Mouse (Mus musculus) B cell, adult 2 months (primary cell): Measurements from ENCODE around the gene Rpgrip1.
A peak's percentile ranks its signal among the peaks of the same experiment; 100 is the strongest.

Source experiments
- DNase-seq, 2 experiments: peaks; one replicate each; pipeline ENCODE4 v3.0.0; 2022

Gene Rpgrip1

DNA sequence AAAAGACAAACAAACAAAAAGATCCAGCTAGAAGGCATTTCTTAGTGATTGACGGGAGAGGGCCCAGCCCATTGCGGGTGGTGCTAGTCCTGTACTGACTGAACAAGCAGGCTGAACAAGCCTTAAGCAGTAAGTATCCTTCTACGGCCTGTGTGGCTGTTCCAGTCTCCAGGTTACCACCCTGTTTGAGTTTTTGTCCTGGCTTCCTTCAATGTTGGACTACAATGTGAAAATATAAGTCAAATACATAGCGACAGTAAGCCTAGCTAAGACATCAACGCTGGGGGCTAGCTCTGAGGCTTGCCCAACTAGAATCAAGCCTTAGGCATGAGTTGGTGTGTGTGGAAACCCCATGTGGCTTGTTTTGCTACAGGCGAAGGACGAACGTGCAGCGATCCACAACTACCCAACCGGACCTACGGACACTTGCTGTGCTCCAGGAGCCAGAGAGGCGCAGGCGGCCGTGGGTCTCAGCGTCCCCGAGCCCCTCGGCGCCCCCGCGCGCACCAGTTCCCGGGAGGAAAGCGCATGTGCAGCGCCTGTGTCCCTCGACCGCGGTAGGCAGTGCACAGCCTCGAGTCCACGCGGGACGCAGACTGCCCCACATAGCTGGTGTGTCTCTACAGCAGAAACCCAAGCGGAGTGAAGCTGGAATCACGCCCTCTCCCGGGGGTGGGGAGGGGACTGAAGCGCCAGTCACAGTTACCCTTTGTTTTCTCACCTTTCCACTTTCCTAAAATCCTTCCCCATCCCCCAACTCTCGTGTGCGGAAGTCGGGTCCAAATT is 8.5 kb downstream of the Rpgrip1 start:
- DNase-seq, result peak; percentile 51 to 52

- no peak for DNase-seq
These were observed 9.7 kb downstream of the Rpgrip1 start for GRCm38 (mm10) chr14:52120169-52120568.

DNA sequence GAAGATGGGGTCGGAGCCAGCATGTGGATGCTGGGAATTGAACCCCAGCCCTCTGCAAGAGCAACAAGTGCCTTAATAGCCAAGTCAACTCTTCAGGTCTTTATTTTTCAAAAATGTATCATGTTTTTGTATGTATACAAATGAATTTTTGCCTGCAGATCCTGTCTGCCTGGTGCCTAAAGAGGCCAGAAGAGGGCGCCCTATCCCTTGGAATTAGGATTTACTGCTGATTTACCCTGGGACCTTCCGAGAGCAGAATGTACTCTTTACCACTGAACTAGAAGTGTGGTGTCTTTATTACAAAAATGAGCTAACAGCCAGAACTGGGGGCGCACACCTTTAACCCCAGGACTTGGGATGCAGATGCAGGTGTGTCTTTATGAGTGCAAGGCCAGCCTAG is 13.4 kb downstream of the Rpgrip1 start:
- peak; percentile 85 to 88 for DNase-seq

GRCm38 (mm10) chr14:52124636-52125035 is 14.1 kb downstream of the Rpgrip1 start:
- no peak for DNase-seq

- DNase-seq, result no peak
These were observed 23.1 kb downstream of the Rpgrip1 start for GRCm38 (mm10) chr14:52133584-52133983.

DNA sequence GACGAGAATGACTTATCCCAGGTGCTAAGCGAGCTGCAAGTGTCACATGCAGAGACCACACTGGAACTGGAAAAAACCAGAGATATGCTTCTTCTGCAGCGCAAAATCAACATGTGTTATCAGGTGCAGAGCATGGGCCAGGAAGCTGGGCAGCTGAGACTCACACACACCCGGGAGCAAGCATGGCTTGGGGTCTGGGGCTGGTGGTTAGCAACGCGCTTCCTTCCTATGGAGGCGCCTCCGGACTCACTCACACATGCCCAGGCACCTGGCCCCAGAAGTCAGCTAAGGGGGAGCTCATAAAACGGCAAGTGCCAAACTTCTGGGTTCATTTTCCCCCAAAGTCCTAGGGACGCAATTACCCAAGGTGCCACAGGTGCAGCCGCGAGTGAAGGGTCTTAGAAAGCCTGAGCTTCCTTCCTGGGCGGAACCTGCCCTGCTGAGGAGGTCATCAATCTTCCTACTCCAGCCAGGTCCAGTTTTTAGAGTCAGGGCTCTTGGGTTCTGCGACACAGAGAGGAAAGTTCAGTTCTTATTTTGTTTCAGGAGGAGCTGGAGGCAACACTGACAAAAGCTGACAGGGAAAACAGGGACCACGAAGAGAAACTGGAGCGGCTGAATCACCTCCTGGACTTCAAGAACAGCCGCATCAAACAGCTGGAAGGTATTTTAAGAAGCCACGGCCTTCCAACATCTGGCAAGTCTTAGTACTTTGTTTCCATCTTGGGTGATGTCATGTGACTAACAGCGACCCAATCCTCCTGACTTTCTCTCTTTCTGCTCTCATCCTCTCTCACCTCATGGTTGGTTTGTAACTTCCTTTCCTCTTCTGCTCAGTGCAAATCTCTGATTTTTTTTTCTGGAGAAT is 30.3 kb downstream of the Rpgrip1 start:
- DNase-seq, result peak; percentile 46 to 48

DNA sequence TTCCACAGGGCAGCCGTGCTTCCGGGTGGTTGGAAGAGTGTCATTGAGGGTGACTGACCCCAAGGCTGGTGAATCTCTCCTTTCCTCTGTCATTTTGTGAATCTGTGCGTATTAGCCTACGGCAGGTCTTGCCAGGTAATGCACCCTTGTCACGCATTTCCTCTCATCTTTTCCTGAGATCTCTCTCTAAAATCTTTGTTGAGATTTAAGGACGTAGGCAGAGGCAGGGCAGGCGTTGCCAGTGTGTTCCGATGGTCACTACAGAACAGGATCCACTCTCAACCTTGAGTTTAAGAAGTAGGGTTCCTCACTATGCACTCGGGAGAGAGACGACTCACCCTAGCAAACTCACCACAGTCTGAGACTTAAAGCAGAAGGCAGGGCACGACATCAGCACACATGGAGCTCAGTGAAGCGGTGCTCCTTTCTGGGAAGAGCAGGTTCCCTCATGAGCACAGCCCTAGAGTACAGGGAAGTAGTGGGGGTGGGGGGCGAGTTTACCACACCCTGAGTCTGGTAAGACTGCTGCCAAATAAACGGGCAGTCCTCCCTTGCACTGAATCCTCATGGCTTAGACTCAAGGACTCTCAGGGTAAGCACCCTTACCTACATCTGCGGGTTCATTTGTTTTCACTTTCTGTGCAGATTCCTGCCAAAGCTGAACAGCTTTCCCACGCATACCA is 31.1 kb downstream of the Rpgrip1 start:
- DNase-seq, result peak; percentile 30 to 57

DNA sequence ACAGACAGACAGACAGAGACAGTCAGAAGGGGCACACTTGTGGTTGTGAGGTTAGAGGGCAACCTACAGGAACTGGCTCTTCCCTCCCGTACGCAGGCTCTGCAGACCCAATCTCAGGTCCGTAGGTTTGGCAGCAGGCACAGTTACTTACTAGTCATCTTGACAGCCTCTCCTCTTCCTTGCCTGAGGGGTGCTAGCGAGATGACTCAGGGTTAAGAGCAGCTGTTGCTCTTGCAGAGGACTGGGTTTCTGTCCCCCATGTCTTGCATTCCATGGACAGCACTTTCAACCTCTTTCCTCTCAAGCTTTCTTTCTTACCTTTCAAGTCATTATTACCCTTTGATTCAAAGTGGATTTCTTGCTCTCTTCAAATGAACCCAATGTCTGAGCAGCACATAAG is 33.7 kb downstream of the Rpgrip1 start:
- no peak for DNase-seq

- peak; percentile 58 to 61 for DNase-seq
These were observed 36.0 kb downstream of the Rpgrip1 start for GRCm38 (mm10) chr14:52146540-52146939.

DNA sequence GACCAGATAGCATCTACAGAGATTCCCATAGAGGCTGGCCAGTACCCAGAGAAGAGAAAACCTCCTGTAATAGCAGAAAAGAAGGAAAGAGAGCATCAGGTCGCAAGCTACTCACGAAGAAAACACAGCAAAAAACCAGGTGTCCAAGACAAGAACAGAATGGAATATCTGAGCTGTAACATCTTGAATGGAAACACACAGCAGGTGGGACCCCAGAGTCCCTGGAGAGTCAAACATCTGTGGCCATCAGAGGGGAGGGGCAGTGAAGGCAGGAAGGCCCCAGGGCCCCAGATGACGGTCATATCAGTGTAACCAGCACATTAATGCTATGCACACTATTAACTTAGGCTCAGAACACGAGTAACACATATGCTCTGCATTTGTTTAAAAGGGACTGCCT is 39.4 kb downstream of the Rpgrip1 start:
- peak in 1 of 2 experiments; percentile 10 for DNase-seq

- DNase-seq, result no peak
These were observed 41.7 kb downstream of the Rpgrip1 start for GRCm38 (mm10) chr14:52152179-52152578.

DNA sequence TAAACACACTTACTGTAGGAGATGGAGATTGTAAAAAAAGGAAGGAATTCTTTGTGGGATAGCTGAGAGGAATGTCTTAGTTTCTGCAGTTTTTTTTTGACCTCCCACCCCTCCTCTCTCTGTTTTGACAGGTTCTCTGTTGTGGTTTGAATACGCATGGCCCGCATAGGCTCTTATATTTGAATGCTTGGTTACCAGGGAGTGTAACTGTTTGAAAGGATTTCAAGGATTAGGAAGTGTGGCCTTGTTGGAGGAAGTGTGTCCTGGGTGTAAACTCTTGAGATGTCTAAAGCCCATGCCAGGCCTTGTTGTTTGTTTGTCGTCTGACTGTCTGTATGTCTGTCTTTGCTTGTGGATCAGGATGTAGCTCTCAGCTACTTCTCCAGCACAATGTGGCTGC is 42.1 kb downstream of the Rpgrip1 start:
- no peak for DNase-seq

DNA sequence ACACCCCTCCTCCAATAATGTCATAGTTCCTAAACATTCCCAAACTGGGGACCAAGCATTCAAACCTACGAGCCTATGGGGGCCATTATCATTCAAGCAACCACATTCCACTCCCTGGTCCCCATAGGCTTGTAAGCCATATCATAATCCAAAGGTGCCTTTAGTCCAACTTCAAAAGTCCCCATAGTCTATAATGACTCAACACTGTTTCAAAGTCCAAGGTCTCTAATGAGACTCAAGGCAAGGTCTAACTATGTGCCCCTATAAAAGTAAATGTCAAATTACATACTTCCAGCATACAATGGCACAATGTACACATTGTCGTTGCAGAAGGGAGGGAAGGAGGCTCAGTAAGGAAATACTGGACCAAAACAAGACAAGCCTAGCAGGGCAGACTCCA is 44.5 kb downstream of the Rpgrip1 start:
- DNase-seq, result no peak

DNA sequence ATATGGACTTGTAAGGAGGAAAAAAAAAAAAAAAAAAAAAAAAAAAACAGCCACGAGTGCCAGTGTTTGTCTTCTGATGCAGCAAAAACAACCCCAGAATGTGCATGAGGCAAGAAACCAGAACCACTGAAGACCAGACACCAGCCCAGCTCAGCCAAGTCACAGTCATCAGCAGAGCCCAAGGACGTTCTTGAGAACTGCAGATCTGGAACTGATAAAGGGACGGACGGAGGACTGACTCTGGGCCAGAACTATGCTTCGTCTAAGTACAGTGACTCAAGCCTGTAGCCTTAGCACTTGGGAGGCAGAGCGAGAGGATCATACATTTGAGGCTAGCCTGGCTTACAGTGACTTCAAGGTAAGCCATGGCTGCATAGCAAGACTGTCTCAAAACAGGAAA is 50.4 kb downstream of the Rpgrip1 start:
- DNase-seq, result no peak

- DNase-seq, result peak; percentile 32 to 34
These were observed 56.1 kb downstream of the Rpgrip1 start for GRCm38 (mm10) chr14:52166571-52166970.

DNA sequence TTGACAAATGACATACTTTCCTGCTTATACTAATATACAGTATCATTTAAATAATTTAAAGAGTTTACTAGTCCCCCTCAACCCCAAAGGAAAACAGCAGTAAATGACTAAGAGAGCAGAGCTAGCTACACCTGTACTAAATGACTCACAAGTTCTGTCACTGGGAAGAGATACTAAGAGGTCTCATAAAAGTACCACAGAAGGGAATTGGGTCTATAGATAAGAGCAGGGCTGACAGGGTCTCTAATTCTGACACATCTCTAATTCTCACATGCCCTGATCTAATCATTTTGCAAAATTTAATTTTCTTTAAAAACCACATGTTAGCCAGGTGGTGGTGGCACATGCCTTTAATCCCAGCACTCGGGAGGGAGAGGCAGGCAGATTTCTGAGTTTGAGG is 78.3 kb downstream of the Rpgrip1 start:
- no peak for DNase-seq

DNA sequence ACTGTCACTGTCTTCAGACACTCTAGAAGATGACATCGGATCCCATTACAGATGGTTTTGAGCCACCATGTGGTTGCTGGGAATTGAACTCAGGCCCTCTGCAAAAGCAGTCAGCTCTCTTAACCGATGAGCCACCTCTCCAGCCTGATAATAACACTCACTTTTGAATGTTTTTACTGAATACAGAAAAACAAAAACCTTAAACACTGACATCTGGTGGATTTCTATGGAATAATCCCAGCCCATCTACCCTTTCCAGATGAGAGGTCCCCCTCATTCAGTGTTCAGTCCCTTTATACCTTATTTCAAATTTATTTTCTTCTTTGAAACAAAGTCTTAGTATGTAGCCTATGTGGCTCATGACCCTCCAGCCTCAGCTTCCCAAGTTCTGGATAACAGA is 79.0 kb downstream of the Rpgrip1 start:
- DNase-seq, result peak in 1 of 2 experiments; percentile 9

GRCm38 (mm10) chr14:52190740-52191359 is 80.3 kb downstream of the Rpgrip1 start:
- peak; percentile 61 to 67 for DNase-seq

DNA sequence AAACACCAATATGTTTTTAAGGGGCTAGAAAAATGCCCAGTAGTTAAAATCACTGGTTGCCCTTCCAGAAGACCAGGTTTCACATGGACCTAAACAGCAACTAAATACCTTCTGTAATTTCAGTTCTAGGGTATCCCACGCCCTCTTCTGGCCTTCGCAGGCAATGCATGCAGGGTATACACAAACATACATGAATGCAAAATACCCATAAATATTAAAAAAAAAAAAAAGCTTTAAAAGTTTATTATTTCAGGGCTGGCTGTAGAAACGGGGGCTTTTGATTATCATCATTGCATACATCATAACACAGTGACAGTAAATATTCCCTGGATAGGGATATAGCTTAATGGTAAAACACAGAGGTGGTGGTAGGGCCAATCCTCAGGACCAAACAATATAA is 85.2 kb downstream of the Rpgrip1 start:
- peak; percentile 83 to 86 for DNase-seq

- peak in 1 of 2 experiments; percentile 17 for DNase-seq
These were observed 86.0 kb downstream of the Rpgrip1 start for GRCm38 (mm10) chr14:52196230-52197155.

GRCm38 (mm10) chr14:52197156-52197878 is 86.8 kb downstream of the Rpgrip1 start, which contains the start of gene Supt16:
Supt16 (minus strand) TSS chr14:52197416.
- DNase-seq, result peak; percentile 81 to 84
